Mouse (Mus musculus): ENCODE data around the gene Nutf2-ps1. TPM values are rescaled to one million over a fixed set of nuclear protein-coding genes. Genes with fewer than 3 reads are reported as not detected.

The Nutf2-ps1 gene
- total and polyA plus RNA-seq, 2 experiments from 2014 or later, result 120 to 216 TPM

- H3K36me3 ChIP-seq (replicated peaks; ENCODE audit: control insufficient read depth, insufficient read depth, low read length), result peaks cover 62% of the 10 kb centered on the region
- TF ChIP-seq EP300 (IDR thresholded peaks at IDR 0.05; ENCODE audit: low read depth) (no peak), CTCF (IDR thresholded peaks at IDR 0.05; ENCODE audit: low read depth) (no peak)
- ATAC-seq (ENCODE audit: insufficient read depth, low read depth), result no peak
These were observed 49.6 kb downstream of the Nutf2-ps1 start for GRCm38 (mm10) chr19:53539296-53539695.

GRCm38 (mm10) chr19:53538796-53539195, 50.1 kb downstream of the Nutf2-ps1 start:
- ATAC-seq (ENCODE audit: insufficient read depth, low read depth), result no peak
- H3K9ac ChIP-seq (replicated peaks; ENCODE audit: low read depth, low read length), result no peak overlapping the region
- H3K36me3 ChIP-seq (replicated peaks; ENCODE audit: control insufficient read depth, insufficient read depth, low read length), result peaks cover 66% of the 10 kb centered on the region
- H3K27ac ChIP-seq (ENCODE audit: low read depth), result peak overlapping the region; percentile 39; the same call in 1 of the 2 replicates
- TF ChIP-seq CTCF (IDR thresholded peaks at IDR 0.05; ENCODE audit: low read depth) (no peak), EP300 (IDR thresholded peaks at IDR 0.05; ENCODE audit: low read depth) (no peak)
- no peak overlapping the region for H3K4me2 ChIP-seq (ENCODE audit: low read depth, low read length)
- no peaks in the 10 kb centered on the region for H3K27me3 ChIP-seq (ENCODE audit: control insufficient read depth, insufficient read depth, low read length)
- no peaks in the 10 kb centered on the region for H3K9me3 ChIP-seq (replicated peaks; ENCODE audit: control insufficient read depth, low read length)
- H3K4me3 ChIP-seq (ENCODE audit: low read depth, low read length), result no peak overlapping the region
- WGBS, result 61% methylated on average over 5 of the region's 5 CpGs
- DNase-seq (ENCODE audit: low spot score), result no peak
- 0 out of 2 replicates have a peak, but pooled peaks cover 8% of the 10 kb centered on the region for H3K4me1 ChIP-seq (ENCODE audit: control insufficient read depth, insufficient read depth)

More at GRCm38 (mm10) chr19:53539296-53539695, 49.6 kb downstream of the Nutf2-ps1 start:
- H3K27me3 ChIP-seq (ENCODE audit: control insufficient read depth, insufficient read depth, low read length), result no peaks in the 10 kb centered on the region
- WGBS, result 77% methylated on average over 3 of the region's 3 CpGs
- no peak for DNase-seq (ENCODE audit: low spot score)
- no peak overlapping the region for H3K4me3 ChIP-seq (ENCODE audit: low read depth, low read length)
- H3K9ac ChIP-seq (replicated peaks; ENCODE audit: low read depth, low read length), result no peak overlapping the region
- H3K27ac ChIP-seq (ENCODE audit: low read depth), result peak overlapping the region; percentile 39; the same call in 1 of the 2 replicates
- 0 out of 2 replicates have a peak, but pooled peaks cover 8% of the 10 kb centered on the region for H3K4me1 ChIP-seq (ENCODE audit: control insufficient read depth, insufficient read depth)
- H3K4me2 ChIP-seq (ENCODE audit: low read depth, low read length), result no peak overlapping the region
- H3K9me3 ChIP-seq (replicated peaks; ENCODE audit: control insufficient read depth, low read length), result no peaks in the 10 kb centered on the region

Other genes starting within 250 kb of the Nutf2-ps1 start
- not detected in 2 replicates for gene Gm10197, start 217.3 kb downstream of the Nutf2-ps1 start, total RNA-seq (2014; rRNA removed; ENCODE audit: low replicate concordance)
- not detected in 2 replicates for gene Gm10197, start 217.3 kb downstream of the Nutf2-ps1 start, polyA plus RNA-seq (2015; fragmentation: Nextera tagmentation; extraction: Ambion mirVana)
- 6.8 and 9.0 TPM in 2 replicates for gene Smndc1, start 198.5 kb downstream of the Nutf2-ps1 start, total RNA-seq (2014; rRNA removed; ENCODE audit: low replicate concordance)
- gene Smndc1, start 198.5 kb downstream of the Nutf2-ps1 start, polyA plus RNA-seq (2015; fragmentation: Nextera tagmentation; extraction: Ambion mirVana), result 25.0 and 32.0 TPM in 2 replicates
- 15.9 and 20.8 TPM in 2 replicates for gene Dusp5, start 60.0 kb downstream of the Nutf2-ps1 start, total RNA-seq (2014; rRNA removed; ENCODE audit: low replicate concordance)
- 8.0 and 9.6 TPM in 2 replicates for gene Dusp5, start 60.0 kb downstream of the Nutf2-ps1 start, polyA plus RNA-seq (2015; fragmentation: Nextera tagmentation; extraction: Ambion mirVana)
- gene Smc3, start 11.3 kb upstream of the Nutf2-ps1 start, total RNA-seq (2014; rRNA removed; ENCODE audit: low replicate concordance), result 8.3 and 19.5 TPM in 2 replicates
- gene Smc3, start 11.3 kb upstream of the Nutf2-ps1 start, polyA plus RNA-seq (2015; fragmentation: Nextera tagmentation; extraction: Ambion mirVana), result 24.1 and 25.3 TPM in 2 replicates
- gene Rbm20, start 88.2 kb upstream of the Nutf2-ps1 start, total RNA-seq (2014; rRNA removed; ENCODE audit: low replicate concordance), result 328 and 340 TPM in 2 replicates
- 58.5 and 65.2 TPM in 2 replicates for gene Rbm20, start 88.2 kb upstream of the Nutf2-ps1 start, polyA plus RNA-seq (2015; fragmentation: Nextera tagmentation; extraction: Ambion mirVana)